Mouse (Mus musculus) lung, embryonic 16.5 days (tissue): ENCODE results near the gene Mrpl2. TPM values are rescaled to one million over a fixed set of nuclear protein-coding genes. Genes with fewer than 3 reads are reported as not detected.
A peak's percentile ranks its signal among the peaks of the same experiment; 100 is the strongest.

Source experiments
- ATAC-seq: fragments of 200-750 bp; cut with Nextera tagmentation; 2 replicates; pipeline ENCODE4 v1.8.0; 2017; ENCODE audit warnings: low read depth, mild to moderate bottlenecking, moderate library complexity
- H3K27ac ChIP-seq: fragments of 300-500 bp; sonication (generic); 2 replicates; pipeline ENCODE4 v1.5.1; 2014; ENCODE audit warnings: mild to moderate bottlenecking, control low read depth, low read length
- H3K27me3 ChIP-seq: fragments of 300-500 bp; sonication (generic); 2 replicates; pipeline ENCODE4 v1.6.1; 2014; ENCODE audit warnings: low read depth, low read length, mixed read lengths; ENCODE audit not compliant: control insufficient read depth, insufficient read depth
- H3K36me3 ChIP-seq: fragments of 300-500 bp; sonication (generic); 2 replicates; pipeline ENCODE4 v1.6.1; 2014; ENCODE audit warnings: low read length; ENCODE audit not compliant: control insufficient read depth, insufficient read depth
- H3K4me1 ChIP-seq: fragments of 300-500 bp; sonication (generic); replicated peaks from 2 replicates; pipeline ENCODE4 v1.6.1; 2014; ENCODE audit warnings: low read length, mixed read lengths; ENCODE audit not compliant: control insufficient read depth, insufficient read depth
- H3K4me2 ChIP-seq: fragments of 300-500 bp; sonication (generic); 2 replicates; pipeline ENCODE4 v1.6.1; 2014; ENCODE audit warnings: low read depth, low read length, control low read depth
- H3K4me3 ChIP-seq: fragments of 300-500 bp; sonication (generic); 2 replicates; pipeline ENCODE4 v1.5.1; 2014; ENCODE audit warnings: mild to moderate bottlenecking, low read length, control low read depth
- H3K9ac ChIP-seq: fragments of 300-500 bp; sonication (generic); 2 replicates; pipeline ENCODE4 v1.6.1; 2014; ENCODE audit warnings: low read length, control low read depth
- H3K9me3 ChIP-seq: fragments of 300-500 bp; sonication (generic); 2 replicates; pipeline ENCODE4 v1.6.1; 2016; ENCODE audit warnings: low read length; ENCODE audit not compliant: control insufficient read depth
- WGBS: fragments of 180-500 bp; shearing (Covaris S2); extraction: QIAGEN DNeasy Blood & Tissue Kit; methylation state at CpG from one replicate; pipeline ENCODE4 v1.1.7; 2014; 5-methylcytosine and 5-hydroxymethylcytosine counted together
- polyA plus RNA-seq: library from polyadenylated mRNA; unstranded; fragments of >200 nt; fragmentation: Nextera tagmentation; extraction: Ambion mirVana; gene quantifications from 2 replicates; pipeline ENCODE4 v1.2.1, GENCODE M21; 2015

The Mrpl2 gene
- polyA plus RNA-seq, 1 experiment from 2014 or later, result 93.0 TPM

DNA sequence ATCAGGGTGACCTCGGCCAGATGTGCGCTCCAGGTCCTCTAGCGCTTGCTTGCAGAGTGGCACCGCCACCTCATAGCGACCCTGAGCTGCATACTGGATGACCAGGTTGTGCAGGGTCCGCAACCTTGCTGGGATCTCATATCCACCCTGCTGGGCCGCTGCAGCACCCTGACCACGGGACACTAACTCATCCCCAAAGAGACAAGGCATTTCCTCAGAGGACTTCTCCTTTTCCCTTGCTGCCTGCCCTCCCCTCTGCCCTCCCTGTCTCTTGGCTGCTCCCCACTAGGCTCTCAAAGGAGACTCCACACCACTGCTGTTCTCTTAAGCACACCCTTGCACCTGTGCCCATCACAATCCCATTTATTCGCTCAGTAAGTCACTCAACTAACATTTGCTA is 6.1 kb upstream of the Mrpl2 start:
- Histone ChIP-seq H3K9ac (no peak overlapping the region), H3K27me3 (no peaks in the 10 kb centered on the region), H3K36me3 (peaks cover 7% of the 10 kb centered on the region), H3K4me1 (peaks cover 15% of the 10 kb centered on the region), H3K27ac (no peak overlapping the region), H3K4me3 (no peak overlapping the region), H3K9me3 (no peaks in the 10 kb centered on the region), H3K4me2 (no peak overlapping the region)
- WGBS, result 77% methylated on average over 9 of the region's 9 CpGs
- ATAC-seq, result no peak

DNA sequence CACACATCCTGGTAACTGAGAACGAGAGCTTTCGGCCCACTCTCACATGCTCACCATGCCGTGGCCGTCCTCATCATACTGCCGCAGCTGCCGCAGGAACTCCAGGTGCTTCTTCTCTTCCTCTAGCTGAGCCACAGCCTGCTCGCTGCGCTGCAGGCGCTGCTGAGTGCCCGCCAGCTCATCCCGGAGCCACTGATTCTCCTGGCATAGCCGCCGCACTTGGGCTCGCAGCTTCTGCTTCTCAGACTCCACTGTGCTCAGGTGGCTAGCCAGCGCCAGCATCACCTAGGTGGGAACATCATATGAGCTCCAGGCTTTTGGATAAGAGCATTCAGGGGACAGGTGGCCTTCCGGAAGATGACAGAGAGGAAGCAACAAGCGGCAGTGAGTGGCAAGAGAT is 4.0 kb upstream of the Mrpl2 start:
- no peaks in the 10 kb centered on the region for H3K9me3 ChIP-seq
- H3K4me1 ChIP-seq, result peaks cover 22% of the 10 kb centered on the region
- no peaks in the 10 kb centered on the region for H3K27me3 ChIP-seq
- no peak overlapping the region for H3K4me3 ChIP-seq
- WGBS, result 86% methylated on average over 17 of the region's 17 CpGs
- no peak overlapping the region for H3K27ac ChIP-seq
- no peak overlapping the region for H3K9ac ChIP-seq
- peaks cover 5% of the 10 kb centered on the region for H3K36me3 ChIP-seq
- no peak overlapping the region for H3K4me2 ChIP-seq
- no peak for ATAC-seq

DNA sequence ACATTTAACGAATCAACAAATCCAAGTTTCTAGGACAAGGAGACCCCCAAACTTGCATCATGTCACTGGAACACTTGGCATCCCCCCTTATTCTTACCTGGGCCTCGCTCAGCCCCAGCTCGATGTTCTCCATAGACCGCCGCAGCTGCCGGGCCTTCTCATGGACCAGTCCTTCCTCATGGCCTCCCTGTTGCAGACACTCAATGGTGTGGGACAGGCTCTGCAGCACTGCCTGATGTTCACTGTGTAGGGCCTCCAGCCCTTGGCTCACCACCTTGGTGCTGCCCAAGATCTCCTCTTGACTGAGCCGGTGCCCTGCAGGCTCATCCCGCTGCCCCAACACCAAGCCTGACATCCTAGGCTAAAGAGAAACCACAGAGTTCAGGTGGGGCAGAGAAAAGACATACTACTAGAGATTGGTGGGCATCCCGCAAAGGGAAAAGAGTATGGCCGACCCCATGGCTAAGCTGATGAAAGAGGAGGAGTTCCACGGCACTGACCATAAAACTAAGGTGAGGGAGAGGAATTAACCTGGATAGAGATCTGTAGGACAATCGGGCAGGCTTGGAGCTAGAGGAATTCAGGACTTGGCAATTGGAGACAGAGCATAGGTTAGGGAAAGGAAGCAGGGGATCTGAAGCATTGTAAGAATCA is 1.8 kb upstream of the Mrpl2 start:
- Histone ChIP-seq H3K4me1 (peaks cover 21% of the 10 kb centered on the region), H3K4me3 (peak overlapping the region; percentile 92), H3K4me2 (peak overlapping the region; percentile 94), H3K27ac (no peak overlapping the region), H3K9ac (peak overlapping the region; percentile 80), H3K36me3 (peaks cover 5% of the 10 kb centered on the region; the same call in 1 of the 2 replicates), H3K27me3 (no peaks in the 10 kb centered on the region), H3K9me3 (no peaks in the 10 kb centered on the region)
- WGBS, result 85% methylated on average over 12 of the region's 12 CpGs
- ATAC-seq, result no peak

DNA sequence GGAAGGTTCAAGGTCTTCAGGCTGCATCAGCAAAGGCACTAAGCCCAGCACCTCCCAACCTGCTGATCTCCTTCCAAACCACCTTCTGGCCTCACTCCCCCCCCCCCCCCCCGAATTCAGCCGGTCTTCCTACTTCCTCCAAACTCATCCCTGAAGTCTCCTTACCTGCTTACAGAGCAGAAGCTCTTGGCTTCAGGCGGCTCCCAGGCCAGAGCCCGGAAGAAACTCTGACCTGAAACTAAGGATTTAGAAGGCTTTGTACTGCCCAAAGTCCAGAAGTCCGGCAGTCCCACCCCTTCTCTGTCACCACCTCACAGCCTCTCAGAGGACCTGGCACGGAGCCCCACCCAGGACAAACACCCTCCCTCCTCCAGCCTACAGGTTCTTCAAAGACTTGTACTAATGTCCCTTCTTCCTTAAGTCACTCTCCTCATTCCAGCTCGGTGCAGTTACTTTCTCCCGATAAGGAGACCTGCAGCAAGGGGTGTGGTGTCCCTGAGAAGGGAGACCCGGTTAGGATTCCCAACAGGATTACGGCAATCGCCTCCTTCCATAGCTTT is 1.0 kb upstream of the Mrpl2 start:
- Histone ChIP-seq H3K4me2 (peak overlapping the region; percentile 94), H3K4me3 (peak overlapping the region; percentile 92), H3K27me3 (no peaks in the 10 kb centered on the region), H3K27ac (peak overlapping the region; percentile 82), H3K36me3 (peaks cover 5% of the 10 kb centered on the region; the same call in 1 of the 2 replicates), H3K4me1 (peaks cover 27% of the 10 kb centered on the region), H3K9me3 (no peaks in the 10 kb centered on the region), H3K9ac (peak overlapping the region; percentile 80)
- WGBS, result 5% methylated on average over 10 of the region's 11 CpGs
- ATAC-seq, result peak; percentile 11; the same call in 1 of the 2 replicates

DNA sequence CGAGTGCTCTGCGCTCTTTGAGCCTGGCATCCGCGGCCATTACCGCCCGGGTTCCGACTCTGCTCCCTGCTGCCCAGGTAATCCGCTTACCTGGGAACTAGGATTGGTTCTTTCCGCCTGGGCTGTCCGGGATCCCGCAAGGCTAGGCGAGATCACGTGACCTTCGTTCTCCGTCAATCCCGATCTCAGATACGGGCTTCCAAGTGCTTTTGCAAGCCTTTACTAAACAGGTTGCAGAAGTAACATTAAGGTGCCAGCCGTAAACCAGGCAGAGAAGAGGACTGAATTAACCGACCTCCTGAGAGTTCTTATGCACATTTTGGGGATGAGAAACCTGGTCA is 263 bp downstream of the Mrpl2 start:
- Histone ChIP-seq H3K36me3 (peaks cover 5% of the 10 kb centered on the region; the same call in 1 of the 2 replicates), H3K27ac (peak overlapping the region; percentile 76), H3K9ac (peak overlapping the region; percentile 89), H3K9me3 (no peaks in the 10 kb centered on the region), H3K4me2 (peak overlapping the region; percentile 92), H3K27me3 (no peaks in the 10 kb centered on the region), H3K4me1 (peaks cover 30% of the 10 kb centered on the region), H3K4me3 (peak overlapping the region; percentile 92)
- no peak for ATAC-seq
- WGBS, result under 1% methylated on average over 19 of the region's 19 CpGs

DNA sequence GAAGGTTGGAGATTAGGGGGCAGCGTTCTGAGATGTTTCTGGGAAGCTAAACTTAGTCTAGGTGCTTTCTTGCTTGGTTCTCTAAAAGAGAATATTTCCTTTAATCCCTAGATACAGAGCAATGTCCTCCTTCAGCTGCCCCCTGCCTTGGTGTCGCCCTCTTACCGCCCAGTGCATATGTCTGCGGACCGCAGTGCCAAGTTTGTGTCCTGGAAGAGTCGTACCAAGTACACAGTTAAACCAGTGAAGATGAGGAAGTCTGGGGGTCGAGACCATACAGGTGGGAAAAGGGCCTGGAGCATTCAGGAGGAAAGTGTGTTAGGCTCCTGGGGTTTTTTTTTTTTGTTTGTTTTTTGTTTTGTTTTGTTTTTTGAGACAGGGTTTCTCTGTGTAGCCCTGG is 1.2 kb downstream of the Mrpl2 start:
- no peaks in the 10 kb centered on the region for H3K27me3 ChIP-seq
- H3K27ac ChIP-seq, result no peak overlapping the region
- H3K9ac ChIP-seq, result no peak overlapping the region
- H3K9me3 ChIP-seq, result no peaks in the 10 kb centered on the region
- no peak for ATAC-seq
- no peak overlapping the region for H3K4me2 ChIP-seq
- no peak overlapping the region for H3K4me3 ChIP-seq
- WGBS, result 86% methylated on average over 7 of the region's 7 CpGs
- H3K36me3 ChIP-seq, result peaks cover 3% of the 10 kb centered on the region; the same call in 1 of the 2 replicates
- H3K4me1 ChIP-seq, result peaks cover 40% of the 10 kb centered on the region

DNA sequence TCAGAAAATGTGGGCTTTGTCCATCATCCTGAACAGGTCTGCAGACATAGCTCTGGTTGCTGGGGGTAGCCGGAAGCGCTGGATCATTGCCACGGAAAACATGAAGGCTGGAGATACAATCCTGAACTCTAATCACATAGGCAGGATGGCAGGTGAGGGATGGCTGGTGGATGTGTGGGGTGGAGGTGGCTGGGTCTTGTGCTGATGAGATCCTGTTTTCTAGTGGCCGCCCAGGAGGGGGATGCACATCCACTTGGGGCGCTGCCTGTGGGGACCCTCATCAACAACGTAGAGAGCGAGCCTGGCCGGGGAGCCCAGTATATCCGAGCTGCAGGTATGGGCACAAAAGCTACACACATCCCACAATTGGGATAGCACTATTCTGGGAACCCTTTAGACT is 2.4 kb downstream of the Mrpl2 start:
- Histone ChIP-seq H3K4me2 (no peak overlapping the region), H3K9me3 (no peaks in the 10 kb centered on the region), H3K36me3 (peaks cover 12% of the 10 kb centered on the region), H3K4me1 (peaks cover 46% of the 10 kb centered on the region), H3K9ac (no peak overlapping the region), H3K27ac (no peak overlapping the region), H3K27me3 (no peaks in the 10 kb centered on the region), H3K4me3 (no peak overlapping the region)
- 87% methylated on average over 9 of the region's 9 CpGs for WGBS
- no peak for ATAC-seq

DNA sequence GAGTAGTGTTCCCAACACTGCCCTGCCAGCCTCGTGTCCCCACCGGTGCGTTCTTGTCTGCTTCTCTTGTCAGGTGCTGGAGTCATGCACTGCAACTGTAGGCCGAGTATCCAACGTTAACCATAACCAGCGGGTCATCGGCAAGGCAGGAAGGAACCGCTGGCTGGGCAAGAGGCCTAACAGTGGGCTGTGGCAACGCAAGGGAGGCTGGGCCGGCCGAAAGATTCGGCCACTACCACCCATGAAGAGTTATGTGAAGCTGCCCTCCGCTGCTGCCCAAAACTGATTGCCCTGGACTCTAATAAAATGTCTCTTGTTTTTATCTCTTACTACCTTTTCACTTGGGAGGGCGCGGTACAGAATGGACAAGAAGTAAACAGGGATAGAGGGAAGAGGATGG is 3.8 kb downstream of the Mrpl2 start:
- Histone ChIP-seq H3K36me3 (peaks cover 25% of the 10 kb centered on the region), H3K4me1 (peaks cover 39% of the 10 kb centered on the region), H3K27me3 (no peaks in the 10 kb centered on the region), H3K4me3 (peak overlapping the region; percentile 79), H3K27ac (peak overlapping the region; percentile 97), H3K4me2 (peak overlapping the region; percentile 67), H3K9ac (peak overlapping the region; percentile 80), H3K9me3 (0 out of 2 replicates have a peak, but pooled peaks cover 3% of the 10 kb centered on the region)
- no peak for ATAC-seq
- WGBS, result 22% methylated on average over 15 of the region's 15 CpGs

DNA sequence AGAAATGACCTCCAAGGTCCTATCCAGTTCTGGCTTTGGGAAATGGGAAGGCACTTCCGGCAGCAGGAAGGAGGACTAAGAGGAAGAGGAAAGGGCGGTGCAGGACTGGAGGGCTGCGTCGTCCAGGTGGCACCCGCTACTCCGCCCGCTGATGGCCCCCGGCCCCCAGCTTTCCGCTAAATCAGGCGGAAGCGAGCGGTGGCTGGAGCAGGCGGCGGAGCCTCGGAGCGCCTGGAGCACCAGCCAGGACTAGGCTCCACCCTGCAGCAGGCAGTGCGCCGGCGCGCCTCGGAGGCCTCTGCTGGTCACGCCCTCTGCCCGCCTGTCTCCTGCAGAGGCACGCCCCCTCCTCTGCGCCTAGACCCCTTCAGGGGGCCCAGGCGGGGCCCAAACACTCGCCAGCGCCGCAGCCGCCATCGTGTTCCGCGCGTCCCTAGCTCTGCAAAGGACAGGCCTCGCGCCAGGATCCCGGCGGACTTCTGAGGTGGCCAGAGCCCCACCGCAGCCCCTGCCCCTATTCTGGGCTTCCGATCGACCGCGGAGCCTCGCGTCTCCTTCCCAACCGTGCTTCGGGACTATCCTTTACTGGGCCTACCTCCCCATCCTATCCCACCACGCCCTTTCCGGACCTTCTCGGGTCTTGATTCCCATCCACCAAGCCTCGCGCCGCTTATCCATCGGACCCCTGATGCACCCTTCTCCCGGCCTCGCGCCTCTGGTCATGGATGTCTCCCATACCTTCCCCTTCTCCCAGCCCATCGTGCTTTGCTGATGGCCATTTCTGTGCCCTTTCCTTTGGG is 4.4 kb downstream of the Mrpl2 start, which contains the start of gene Cul7:
Cul7 (plus strand) TSS at position 106 of the 800 bp plus-strand sequence.
- Histone ChIP-seq H3K36me3 (peaks cover 28% of the 10 kb centered on the region), H3K27ac (peak within 1 kb of the TSS; percentile 97), H3K9ac (peak within 1 kb of the TSS; percentile 80), H3K4me2 (peak within 1 kb of the TSS; percentile 67), H3K4me1 (peaks cover 33% of the 10 kb centered on the region), H3K9me3 (0 out of 2 replicates have a peak, but pooled peaks cover 3% of the 10 kb centered on the region), H3K4me3 (peak within 1 kb of the TSS; percentile 79), H3K27me3 (no peaks in the 10 kb centered on the region)
- WGBS, result under 1% methylated on average over 53 of the region's 58 CpGs
- peak; percentile 95 for ATAC-seq
